Mouse (Mus musculus): Measurements from ENCODE around the gene Myo1b. TPM values are rescaled to one million over a fixed set of nuclear protein-coding genes. Genes with fewer than 3 reads are reported as not detected.

Gene Myo1b
- polyA plus RNA-seq, 1 experiment: 7.1 TPM

GRCm38 (mm10) chr1:51913071-51913814, 2.6 kb downstream of the Myo1b start:
- no peak for TF ChIP-seq USF1 (IDR thresholded peaks at IDR 0.05; ENCODE audit: low read depth)
- TF ChIP-seq CEBPB (IDR thresholded peaks at IDR 0.05; ENCODE audit: insufficient read depth, poor library complexity, severe bottlenecking): no peak
- TF ChIP-seq MYOD1 (IDR thresholded peaks at IDR 0.05; ENCODE audit: control insufficient read depth in 1 of 3, insufficient read length in 2 of 3, low read depth in 2 of 3): no peak
- no peak for TF ChIP-seq TCF12 (IDR thresholded peaks at IDR 0.05; ENCODE audit: insufficient read depth, poor library complexity, severe bottlenecking)
- TF ChIP-seq MAX (IDR thresholded peaks at IDR 0.05; ENCODE audit: low read depth): no peak
- no peak for TF ChIP-seq TCF3 (IDR thresholded peaks at IDR 0.05; ENCODE audit: insufficient read length, low read depth)
- TF ChIP-seq POLR2A (IDR thresholded peaks at IDR 0.05; ENCODE audit: insufficient read length, low read depth): no peak
- no peak for TF ChIP-seq E2F4 (IDR thresholded peaks at IDR 0.05; ENCODE audit: insufficient read depth)
- no peak for TF ChIP-seq POLR2AphosphoS2 (IDR thresholded peaks at IDR 0.05; ENCODE audit: insufficient read length, low read depth)
- TF ChIP-seq MYOG (IDR thresholded peaks at IDR 0.05; ENCODE audit: control insufficient read depth in 1 of 3, insufficient read depth in 1 of 3, insufficient read length in 2 of 3, low read depth in 2 of 3): no peak
- TF ChIP-seq SRF (IDR thresholded peaks at IDR 0.05; ENCODE audit: control insufficient read depth, insufficient read length, low read depth): no peak
- TF ChIP-seq REST (IDR thresholded peaks at IDR 0.05; ENCODE audit: insufficient read depth, insufficient read length): no peak
- no peak overlapping the region for H3ac ChIP-seq (ENCODE audit: control insufficient read depth, insufficient read length)
- H3K4me3 ChIP-seq: no peak overlapping the region
- H3K27me3 ChIP-seq (ENCODE audit: control insufficient read depth, insufficient read depth, insufficient read length): no peaks in the 10 kb centered on the region
- H3K36me3 ChIP-seq (ENCODE audit: control insufficient read depth, insufficient read depth): peaks cover 3% of the 10 kb centered on the region
- no peak overlapping the region for H3K4me2 ChIP-seq (ENCODE audit: low read depth)
- H3K79me2 ChIP-seq (ENCODE audit: control insufficient read depth, insufficient read depth): peaks cover 20% of the 10 kb centered on the region

GRCm38 (mm10) chr1:51911331-51911730, 4.5 kb downstream of the Myo1b start:
- H3ac ChIP-seq (ENCODE audit: control insufficient read depth, insufficient read length): no peak overlapping the region
- peaks cover 3% of the 10 kb centered on the region for H3K36me3 ChIP-seq (ENCODE audit: control insufficient read depth, insufficient read depth)
- no peak overlapping the region for H3K4me3 ChIP-seq
- TF ChIP-seq E2F4 (IDR thresholded peaks at IDR 0.05; ENCODE audit: insufficient read depth) (no peak), CEBPB (IDR thresholded peaks at IDR 0.05; ENCODE audit: insufficient read depth, poor library complexity, severe bottlenecking) (no peak), MAX (IDR thresholded peaks at IDR 0.05; ENCODE audit: low read depth) (no peak), USF1 (IDR thresholded peaks at IDR 0.05; ENCODE audit: low read depth) (no peak), MYOD1 (IDR thresholded peaks at IDR 0.05; ENCODE audit: control insufficient read depth in 1 of 3, insufficient read length in 2 of 3, low read depth in 2 of 3) (no peak), MYOG (IDR thresholded peaks at IDR 0.05; ENCODE audit: control insufficient read depth in 1 of 3, insufficient read depth in 1 of 3, insufficient read length in 2 of 3, low read depth in 2 of 3) (no peak), SRF (IDR thresholded peaks at IDR 0.05; ENCODE audit: control insufficient read depth, insufficient read length, low read depth) (no peak), POLR2AphosphoS2 (IDR thresholded peaks at IDR 0.05; ENCODE audit: insufficient read length, low read depth) (no peak), TCF3 (IDR thresholded peaks at IDR 0.05; ENCODE audit: insufficient read length, low read depth) (no peak), TCF12 (IDR thresholded peaks at IDR 0.05; ENCODE audit: insufficient read depth, poor library complexity, severe bottlenecking) (no peak), POLR2A (IDR thresholded peaks at IDR 0.05; ENCODE audit: insufficient read length, low read depth) (no peak), REST (IDR thresholded peaks at IDR 0.05; ENCODE audit: insufficient read depth, insufficient read length) (no peak)
- H3K4me2 ChIP-seq (ENCODE audit: low read depth): no peak overlapping the region
- peaks cover 20% of the 10 kb centered on the region for H3K79me2 ChIP-seq (ENCODE audit: control insufficient read depth, insufficient read depth)
- H3K27me3 ChIP-seq (ENCODE audit: control insufficient read depth, insufficient read depth, insufficient read length): no peaks in the 10 kb centered on the region

- no peak for TF ChIP-seq USF1 (IDR thresholded peaks at IDR 0.05; ENCODE audit: low read depth)
- no peak for TF ChIP-seq CEBPB (IDR thresholded peaks at IDR 0.05; ENCODE audit: insufficient read depth, poor library complexity, severe bottlenecking)
- H3K36me3 ChIP-seq (ENCODE audit: control insufficient read depth, insufficient read depth): peaks cover 3% of the 10 kb centered on the region
- no peaks in the 10 kb centered on the region for H3K27me3 ChIP-seq (ENCODE audit: control insufficient read depth, insufficient read depth, insufficient read length)
- no peak overlapping the region for H3ac ChIP-seq (ENCODE audit: control insufficient read depth, insufficient read length)
- H3K79me2 ChIP-seq (ENCODE audit: control insufficient read depth, insufficient read depth): peaks cover 25% of the 10 kb centered on the region
- no peak overlapping the region for H3K4me3 ChIP-seq
- H3K4me2 ChIP-seq (ENCODE audit: low read depth): no peak overlapping the region
These were observed 6.7 kb downstream of the Myo1b start for GRCm38 (mm10) chr1:51909204-51909603.

- H3K36me3 ChIP-seq (ENCODE audit: control insufficient read depth, insufficient read depth): peaks cover 3% of the 10 kb centered on the region
- no peak overlapping the region for H3ac ChIP-seq (ENCODE audit: control insufficient read depth, insufficient read length)
- no peak overlapping the region for H3K4me3 ChIP-seq
- no peak overlapping the region for H3K4me2 ChIP-seq (ENCODE audit: low read depth)
- H3K79me2 ChIP-seq (ENCODE audit: control insufficient read depth, insufficient read depth): peaks cover 18% of the 10 kb centered on the region
- H3K27me3 ChIP-seq (ENCODE audit: control insufficient read depth, insufficient read depth, insufficient read length): no peaks in the 10 kb centered on the region
- TF ChIP-seq MYOD1 (IDR thresholded peaks at IDR 0.05; ENCODE audit: control insufficient read depth in 1 of 3, insufficient read length in 2 of 3, low read depth in 2 of 3) (no peak), POLR2AphosphoS2 (IDR thresholded peaks at IDR 0.05; ENCODE audit: insufficient read length, low read depth) (no peak), E2F4 (IDR thresholded peaks at IDR 0.05; ENCODE audit: insufficient read depth) (no peak), REST (IDR thresholded peaks at IDR 0.05; ENCODE audit: insufficient read depth, insufficient read length) (no peak), MAX (IDR thresholded peaks at IDR 0.05; ENCODE audit: low read depth) (no peak), CEBPB (IDR thresholded peaks at IDR 0.05; ENCODE audit: insufficient read depth, poor library complexity, severe bottlenecking) (no peak), POLR2A (IDR thresholded peaks at IDR 0.05; ENCODE audit: insufficient read length, low read depth) (no peak)
These were observed 8.1 kb downstream of the Myo1b start for GRCm38 (mm10) chr1:51907821-51908220.

All from myocyte (in vitro differentiated cells).